Mouse (Mus musculus) C2C12 (cell line): ENCODE results near the gene Pth2. TPM values are rescaled to one million over a fixed set of nuclear protein-coding genes. Genes with fewer than 3 reads are reported as not detected.

ENCODE experiments used
- H3K27me3 ChIP-seq: one replicate; pipeline ENCODE4 v1.6.1; 2011; ENCODE audit not compliant: control insufficient read depth, insufficient read depth, insufficient read length
- H3K36me3 ChIP-seq: one replicate; pipeline ENCODE4 v1.6.1; 2011; ENCODE audit not compliant: control insufficient read depth, insufficient read depth
- H3K4me3 ChIP-seq: one replicate; pipeline ENCODE4 v1.5.1; 2011; ENCODE audit warnings: mild to moderate bottlenecking, control low read depth; ENCODE audit not compliant: poor library complexity, insufficient read depth, severe bottlenecking
- H3K79me2 ChIP-seq: one replicate; pipeline ENCODE4 v1.6.1; 2011; ENCODE audit not compliant: control insufficient read depth, insufficient read depth
- H3K79me3 ChIP-seq: one replicate; pipeline ENCODE4 v1.6.1; 2011; ENCODE audit warnings: low read depth, control low read depth
- H3ac ChIP-seq: one replicate; pipeline ENCODE3; 2011; ENCODE audit warnings: low read depth; ENCODE audit not compliant: control insufficient read depth, insufficient read length
- CEBPB ChIP-seq: IDR thresholded peaks from one replicate; pipeline ENCODE4 v1.6.1; 2011; ENCODE audit warnings: low read depth, mild to moderate bottlenecking, control low read depth, moderate library complexity
- MAX ChIP-seq: IDR thresholded peaks from one replicate; pipeline ENCODE4 v1.6.1; 2011; ENCODE audit warnings: mild to moderate bottlenecking, control low read depth
- MYOD1 ChIP-seq: IDR thresholded peaks from one replicate; pipeline ENCODE4 v1.6.1; 2011; ENCODE audit warnings: low read depth; ENCODE audit not compliant: control insufficient read depth, insufficient read length
- USF1 ChIP-seq: IDR thresholded peaks from one replicate; pipeline ENCODE4 v1.6.1; 2011; ENCODE audit warnings: low read depth, mild to moderate bottlenecking, control low read depth, moderate library complexity
- microRNA-seq: library from miRNA; unstranded; fragments of <30 nt; microRNA quantifications from one replicate; pipeline ENCODE4, GENCODE M21; 2019; ENCODE audit warnings: borderline microRNAs expressed
- polyA plus RNA-seq: library from polyadenylated mRNA; unstranded; fragments of >200 nt; fragmentation: generic; extraction: Trizol; gene quantifications from one replicate; pipeline ENCODE4 v1.2.1, GENCODE M21; 2012; ENCODE audit warnings: missing spikeins

Pth2 gene
- polyA plus RNA-seq, 1 experiment = not detected

DNA sequence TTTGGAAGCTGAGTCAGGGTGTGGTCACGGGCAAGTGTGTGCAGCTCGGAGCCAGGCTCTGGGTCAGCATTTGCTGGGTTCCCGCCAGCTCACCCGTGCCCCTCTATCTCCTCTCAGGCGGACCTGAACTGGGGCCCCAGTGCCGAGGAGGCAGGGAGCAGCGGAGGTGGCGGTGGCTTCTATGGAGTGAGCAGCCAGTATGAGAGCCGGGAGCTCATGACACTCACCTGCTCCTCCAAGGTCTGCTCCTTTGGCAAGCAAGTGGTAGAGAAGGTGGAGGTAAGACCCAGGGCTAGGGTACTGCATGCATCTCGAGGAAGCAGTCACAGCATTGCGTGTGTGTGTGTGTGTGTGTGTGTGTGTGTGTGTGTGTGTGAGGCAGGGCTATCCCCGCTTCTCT, 50.4 kb downstream of the Pth2 start:
- no peak overlapping the region for H3ac ChIP-seq

More for the DNA sequence above, 50.4 kb downstream of the Pth2 start:
- Histone ChIP-seq H3K4me3 (no peak overlapping the region), H3K27me3 (no peaks in the 10 kb centered on the region), H3K36me3 (peaks cover 26% of the 10 kb centered on the region), H3K79me2 (no peaks in the 10 kb centered on the region), H3K79me3 (no peaks in the 10 kb centered on the region)
- TF ChIP-seq USF1 = no peak
- TF ChIP-seq CEBPB = no peak
- TF ChIP-seq MAX = no peak
- TF ChIP-seq MYOD1 = no peak

Small RNAs within 50 kb of the gene (microRNA-seq; reads per million reads assigned to microRNA genes)
- gene Mir7055 = not detected

Other genes starting within 250 kb of the Pth2 start
- gene Tsks, start 237.8 kb upstream of the Pth2 start, polyA plus RNA-seq = 0.04 TPM
- 5.5 TPM for gene Cpt1c, start 206.1 kb upstream of the Pth2 start, polyA plus RNA-seq
- 978 TPM for gene Prmt1, start 194.4 kb upstream of the Pth2 start, polyA plus RNA-seq
- gene Irf3, start 183.3 kb upstream of the Pth2 start, polyA plus RNA-seq = 43.7 TPM
- gene Bcl2l12, start 182.3 kb upstream of the Pth2 start, polyA plus RNA-seq = 18.1 TPM
- 58.4 TPM for gene Scaf1, start 164.6 kb upstream of the Pth2 start, polyA plus RNA-seq
- 56.8 TPM for gene Rras, start 163.0 kb upstream of the Pth2 start, polyA plus RNA-seq
- gene Prr12, start 128.1 kb upstream of the Pth2 start, polyA plus RNA-seq = 14.2 TPM
- gene Nosip, start 118.6 kb upstream of the Pth2 start, polyA plus RNA-seq = 66.6 TPM
- gene Prrg2, start 118.3 kb upstream of the Pth2 start, polyA plus RNA-seq = 14.0 TPM
- gene Rcn3, start 88.8 kb upstream of the Pth2 start, polyA plus RNA-seq = 166 TPM
- 30.7 TPM for gene Fcgrt, start 77.1 kb upstream of the Pth2 start, polyA plus RNA-seq
- 3,175 TPM for gene Rps11, start 56.6 kb upstream of the Pth2 start, polyA plus RNA-seq
- gene Rpl13a, start 52.2 kb upstream of the Pth2 start, polyA plus RNA-seq = 6,379 TPM
- gene Gm45713, start 44.8 kb upstream of the Pth2 start, polyA plus RNA-seq = 0.95 TPM
- gene Flt3l, start 44.6 kb upstream of the Pth2 start, polyA plus RNA-seq = 1.6 TPM
- gene Pih1d1, start 26.7 kb upstream of the Pth2 start, polyA plus RNA-seq = 129 TPM
- 34.6 TPM for gene Aldh16a1, start 26.4 kb upstream of the Pth2 start, polyA plus RNA-seq
- gene Slc17a7, start 17.0 kb upstream of the Pth2 start, polyA plus RNA-seq = 0.14 TPM
- not detected for gene Gfy, start 1.4 kb upstream of the Pth2 start, polyA plus RNA-seq
- not detected for gene Ccdc155, start 23.9 kb downstream of the Pth2 start, polyA plus RNA-seq
- 0.07 TPM for gene Dkkl1, start 31.2 kb downstream of the Pth2 start, polyA plus RNA-seq
- gene Tead2, start 34.8 kb downstream of the Pth2 start, polyA plus RNA-seq = 127 TPM
- gene Cd37, start 58.1 kb downstream of the Pth2 start, polyA plus RNA-seq = 0.37 TPM
- gene Slc6a16, start 60.1 kb downstream of the Pth2 start, polyA plus RNA-seq = not detected
- gene Slc6a21, start 96.5 kb downstream of the Pth2 start, polyA plus RNA-seq = not detected
- gene Trpm4, start 152.8 kb downstream of the Pth2 start, polyA plus RNA-seq = 10.6 TPM
- gene Hrc, start 154.3 kb downstream of the Pth2 start, polyA plus RNA-seq = 0.51 TPM
- gene Ppfia3, start 186.0 kb downstream of the Pth2 start, polyA plus RNA-seq = 4.8 TPM
- 0.94 TPM for gene Lin7b, start 189.6 kb downstream of the Pth2 start, polyA plus RNA-seq
- 321 TPM for gene Snrnp70, start 214.7 kb downstream of the Pth2 start, polyA plus RNA-seq
- gene Kcna7, start 224.7 kb downstream of the Pth2 start, polyA plus RNA-seq = 0.01 TPM
- 0.92 TPM for gene Ntf5, start 232.7 kb downstream of the Pth2 start, polyA plus RNA-seq
- gene Lhb, start 239.8 kb downstream of the Pth2 start, polyA plus RNA-seq = not detected